Mouse (Mus musculus) thymus, adult 2 months (tissue): ENCODE data around the gene Zfp42. TPM values are rescaled to one million over a fixed set of nuclear protein-coding genes. Genes with fewer than 3 reads are reported as not detected.

ENCODE experiments used
- DNase-seq: peaks from one replicate; pipeline ENCODE4 v3.0.0; 2021
- H3K27ac ChIP-seq: fragments of 200-500 bp; 2 replicates; pipeline ENCODE4 v1.5.1; 2012; ENCODE audit warnings: low read length, control low read depth; ENCODE audit not compliant: control insufficient read depth, insufficient read depth
- H3K27me3 ChIP-seq: fragments of 200-500 bp; 2 replicates; pipeline ENCODE4 v1.6.1; 2012; ENCODE audit warnings: mild to moderate bottlenecking, low read length, moderate library complexity, mixed read lengths; ENCODE audit not compliant: control insufficient read depth, insufficient read depth
- H3K36me3 ChIP-seq: fragments of 200-500 bp; 2 replicates; pipeline ENCODE4 v1.6.1; 2012; ENCODE audit warnings: mild to moderate bottlenecking, low read length, moderate library complexity; ENCODE audit not compliant: control insufficient read depth, insufficient read depth
- H3K4me1 ChIP-seq: fragments of 200-500 bp; replicated peaks from 2 replicates; pipeline ENCODE4 v1.6.1; 2012; ENCODE audit warnings: low read length; ENCODE audit not compliant: control insufficient read depth, insufficient read depth
- H3K4me3 ChIP-seq: fragments of 200-500 bp; 2 replicates; pipeline ENCODE4 v1.5.1; 2012; ENCODE audit warnings: mild to moderate bottlenecking, low read length, control low read depth, moderate library complexity; ENCODE audit not compliant: control insufficient read depth, insufficient read depth
- CTCF ChIP-seq: fragments of 200-500 bp; IDR thresholded peaks from 2 replicates; pipeline ENCODE4 v1.5.1; 2012; ENCODE audit warnings: mild to moderate bottlenecking, control low read depth, low read length, moderate library complexity, borderline replicate concordance; ENCODE audit not compliant: control insufficient read depth, poor library complexity, insufficient read depth; ENCODE audit errors: extremely low read depth
- POLR2A ChIP-seq: fragments of 200-500 bp; IDR thresholded peaks from 2 replicates; pipeline ENCODE4 v1.6.1; 2012; ENCODE audit warnings: mild to moderate bottlenecking, low read length, control low read depth, moderate library complexity; ENCODE audit not compliant: control insufficient read depth, poor library complexity, insufficient read depth; ENCODE audit errors: extremely low read depth
- WGBS: fragments of 180-500 bp; shearing (Covaris S2); methylation state at CpG from one replicate; pipeline ENCODE4 v1.1.7; 2018; 5-methylcytosine and 5-hydroxymethylcytosine counted together
- polyA plus RNA-seq: library from polyadenylated mRNA; depleted of rRNA; stranded (reverse); fragments of >200 nt; gene quantifications from 2 replicates; pipeline ENCODE4 v1.2.3, GENCODE M21; 2012

Zfp42 gene
- polyA plus RNA-seq, 1 experiment: not detected

GRCm38 (mm10) chr8:43290424-43291111 is 16.2 kb downstream of the Zfp42 start:
- Histone ChIP-seq H3K4me1 (no peaks in the 10 kb centered on the region), H3K4me3 (no peak overlapping the region), H3K36me3 (no peaks in the 10 kb centered on the region), H3K27me3 (no peaks in the 10 kb centered on the region), H3K27ac (no peak overlapping the region)
- no peak for DNase-seq
- TF ChIP-seq POLR2A (no peak), CTCF (no peak)
- 96% methylated on average over 5 of the region's 5 CpGs for WGBS

- no peaks in the 10 kb centered on the region for H3K4me1 ChIP-seq
- WGBS: 93% methylated on average over 5 of the region's 5 CpGs
- no peak for TF ChIP-seq CTCF
- no peak for TF ChIP-seq POLR2A
- H3K27me3 ChIP-seq: no peaks in the 10 kb centered on the region
- H3K27ac ChIP-seq: no peak overlapping the region
- H3K4me3 ChIP-seq: no peak overlapping the region
- H3K36me3 ChIP-seq: no peaks in the 10 kb centered on the region
- DNase-seq: no peak
Measured at GRCm38 (mm10) chr8:43289781-43290180, 17.0 kb downstream of the Zfp42 start.

GRCm38 (mm10) chr8:43288840-43289239 is 17.9 kb downstream of the Zfp42 start:
- H3K4me1 ChIP-seq: no peaks in the 10 kb centered on the region
- no peak overlapping the region for H3K4me3 ChIP-seq
- no peaks in the 10 kb centered on the region for H3K36me3 ChIP-seq
- H3K27ac ChIP-seq: no peak overlapping the region
- WGBS: 81% methylated on average over 1 of the region's 1 CpGs
- TF ChIP-seq CTCF (no peak), POLR2A (no peak)
- no peak for DNase-seq
- no peaks in the 10 kb centered on the region for H3K27me3 ChIP-seq

- Histone ChIP-seq H3K27me3 (no peaks in the 10 kb centered on the region), H3K36me3 (no peaks in the 10 kb centered on the region), H3K4me1 (no peaks in the 10 kb centered on the region), H3K4me3 (no peak overlapping the region), H3K27ac (no peak overlapping the region)
- no peak for TF ChIP-seq CTCF
- no peak for TF ChIP-seq POLR2A
- WGBS: 97% methylated on average over 6 of the region's 6 CpGs
- DNase-seq: no peak
Measured at GRCm38 (mm10) chr8:43287456-43287855, 19.3 kb downstream of the Zfp42 start.

- 95% methylated on average over 7 of the region's 7 CpGs for WGBS
- no peak for TF ChIP-seq CTCF
- TF ChIP-seq POLR2A: no peak
- no peaks in the 10 kb centered on the region for H3K36me3 ChIP-seq
- DNase-seq: no peak
- no peak overlapping the region for H3K27ac ChIP-seq
- H3K4me1 ChIP-seq: no peaks in the 10 kb centered on the region
- no peaks in the 10 kb centered on the region for H3K27me3 ChIP-seq
- no peak overlapping the region for H3K4me3 ChIP-seq
Measured at GRCm38 (mm10) chr8:43283231-43283630, 23.5 kb downstream of the Zfp42 start.

GRCm38 (mm10) chr8:43278397-43278796 is 28.4 kb downstream of the Zfp42 start:
- Histone ChIP-seq H3K27ac (no peak overlapping the region), H3K4me1 (no peaks in the 10 kb centered on the region), H3K4me3 (no peak overlapping the region), H3K36me3 (no peaks in the 10 kb centered on the region), H3K27me3 (no peaks in the 10 kb centered on the region)
- 80% methylated on average over 4 of the region's 4 CpGs for WGBS
- TF ChIP-seq CTCF (no peak), POLR2A (no peak)
- no peak for DNase-seq

GRCm38 (mm10) chr8:43260961-43261360 is 45.8 kb downstream of the Zfp42 start:
- 82% methylated on average over 6 of the region's 6 CpGs for WGBS
- H3K27me3 ChIP-seq: no peaks in the 10 kb centered on the region
- H3K36me3 ChIP-seq: no peaks in the 10 kb centered on the region
- TF ChIP-seq CTCF (no peak), POLR2A (no peak)
- no peak for DNase-seq
- H3K4me3 ChIP-seq: no peak overlapping the region
- no peaks in the 10 kb centered on the region for H3K4me1 ChIP-seq
- H3K27ac ChIP-seq: no peak overlapping the region
